In the genomic region with DNA sequence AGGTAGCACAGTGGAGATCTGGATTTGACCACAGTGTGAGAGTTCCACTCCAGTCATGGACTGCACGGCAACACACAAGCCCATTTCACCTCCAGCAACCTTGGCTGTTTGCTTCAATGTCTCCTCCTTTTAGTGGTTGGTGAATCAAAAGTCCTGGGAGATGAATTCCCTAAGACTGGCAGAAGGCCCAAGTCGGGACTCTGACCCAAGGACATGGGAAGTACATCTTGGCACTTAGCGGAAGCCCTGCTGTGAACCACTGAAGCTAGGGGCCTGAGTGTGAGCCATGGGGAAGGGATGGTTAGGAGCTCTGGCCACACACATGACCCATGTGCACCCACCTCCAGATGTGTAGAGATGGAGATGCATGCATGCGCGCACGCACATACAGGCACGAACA, we compare ENCODE assay signal across 32 mouse cellular contexts. TPM values are rescaled to one million over a fixed set of nuclear protein-coding genes. Genes with fewer than 3 reads are reported as not detected.
A peak's percentile ranks its signal among the peaks of the same experiment; 100 is the strongest.
DNase-seq lines count a peak whose midpoint lies in the region; ATAC-seq lines count a peak whose summit lies in the region.
"Had no signal": no experiment of that assay in that cellular context is flagged by ENCODE, and none has a peak within 500 bp of the region (broad histone marks: within the 10 kb centered on the region; RNA-seq: fewer than 3 reads in every experiment).

No protein-coding gene starts in this region.

- no peaks in the 10 kb centered on the region for H3K9me3 ChIP-seq in liver, embryonic 11.5 days (ENCODE audit: control insufficient read depth, low read length)
- H3K9me3 ChIP-seq in liver, embryonic 16.5 days (replicated peaks; ENCODE audit: control insufficient read depth, low read length), result no peaks in the 10 kb centered on the region
- H3K9me3 ChIP-seq: embryonic facial prominence, embryonic 10.5 days; embryonic facial prominence, embryonic 15.5 days; G1E; heart, embryonic 10.5 days; heart, embryonic 15.5 days; kidney, embryonic 15.5 days; limb, embryonic 12.5 days had no signal

- no peaks in the 10 kb centered on the region for H3K27me3 ChIP-seq in liver, embryonic 11.5 days (replicated peaks; ENCODE audit: control insufficient read depth, insufficient read depth, low read length)
- H3K27me3 ChIP-seq in liver, embryonic 16.5 days (ENCODE audit: control insufficient read depth, insufficient read depth, low read depth, low read length), result no peaks in the 10 kb centered on the region
- H3K27me3 ChIP-seq: embryonic facial prominence, embryonic 15.5 days; heart, embryonic 15.5 days; kidney, embryonic 15.5 days; limb, embryonic 12.5 days; Patski had no signal

- 93% methylated on average over 7 of the region's 7 CpGs for whole genome bisulfite sequencing in liver, embryonic 11.5 days
- WGBS in liver, embryonic 16.5 days (ENCODE audit: insufficient replicate concordance), result 77% methylated on average over 7 of the region's 7 CpGs

- H3K27ac ChIP-seq in liver, embryonic 11.5 days (ENCODE audit: low read depth, low read length), result peak overlapping the region; percentile 14; the same call in 1 of the 2 replicates
- H3K27ac ChIP-seq in liver, embryonic 16.5 days (ENCODE audit: low read length), result no peak overlapping the region; the same call in 1 of the 2 replicates
- H3K27ac ChIP-seq: embryonic facial prominence, embryonic 10.5 days; embryonic facial prominence, embryonic 15.5 days; heart, embryonic 10.5 days; heart, embryonic 15.5 days; kidney, embryonic 15.5 days; left cerebral cortex, adult 2 months; limb, embryonic 12.5 days had no signal

- H3K4me2 ChIP-seq in liver, embryonic 11.5 days, result peak overlapping the region; percentile 2
- H3K4me2 ChIP-seq in liver, embryonic 16.5 days (ENCODE audit: low read depth, low read length), result peak overlapping the region; percentile 48
- H3K4me2 ChIP-seq: embryonic facial prominence, embryonic 15.5 days; heart, embryonic 15.5 days; kidney, embryonic 15.5 days; limb, embryonic 12.5 days; lung, embryonic 14.5 days had no signal

- no peak overlapping the region for H3K9ac ChIP-seq in liver, embryonic 11.5 days (ENCODE audit: low read depth, low read length)
- H3K9ac ChIP-seq in liver, embryonic 16.5 days (ENCODE audit: low read depth, low read length), result peak overlapping the region; percentile 50
- H3K9ac ChIP-seq: embryonic facial prominence, embryonic 15.5 days; heart, embryonic 15.5 days; kidney, embryonic 15.5 days; limb, embryonic 12.5 days; lung, embryonic 14.5 days had no signal

- no peak overlapping the region for H3K4me3 ChIP-seq in liver, embryonic 11.5 days (ENCODE audit: low read depth, low read length)
- peak overlapping the region; percentile 49 for H3K4me3 ChIP-seq in liver, embryonic 16.5 days (ENCODE audit: low read depth, low read length)
- H3K4me3 ChIP-seq: embryonic facial prominence, embryonic 10.5 days; embryonic facial prominence, embryonic 15.5 days; heart, embryonic 10.5 days; heart, embryonic 15.5 days; kidney, embryonic 15.5 days; left cerebral cortex, adult 2 months; limb, embryonic 12.5 days had no signal

- peak; percentile 70 for DNase-seq in adrenal gland, adult 2 months
- no peak for DNase-seq in adrenal gland, adult 18-20 months (ENCODE audit: low spot score in 2 of 2)
- peak; percentile 32 for DNase-seq in NIH3T3 (ENCODE audit: low read depth)
- DNase-seq in liver, embryonic 11.5 days (ENCODE audit: low spot score), result no peak
- DNase-seq in urinary bladder, adult 2 months (ENCODE audit: low spot score), result no peak
- DNase-seq in layer of hippocampus, adult 9-11 months, result no peak
- DNase-seq: cerebellum, adult 9-10 months; gastrocnemius, postnatal 25 days; kidney, adult 18-20 months; kidney, postnatal 25 days; lung, embryonic 14.5 days; lung, postnatal 14 days; midbrain, embryonic 14.5 days; right cerebral cortex, adult 18-20 months; spleen, adult 18-20 months; thymus, postnatal 14 days had no signal

- no peaks in the 10 kb centered on the region for H3K36me3 ChIP-seq in liver, embryonic 11.5 days (ENCODE audit: control insufficient read depth, insufficient read depth, low read length)
- H3K36me3 ChIP-seq in liver, embryonic 16.5 days (ENCODE audit: control insufficient read depth, insufficient read depth), result no peaks in the 10 kb centered on the region
- H3K36me3 ChIP-seq: embryonic facial prominence, embryonic 10.5 days; embryonic facial prominence, embryonic 15.5 days; G1E; heart, embryonic 10.5 days; heart, embryonic 15.5 days; kidney, embryonic 15.5 days; limb, embryonic 12.5 days had no signal

- H3K4me1 ChIP-seq in liver, embryonic 11.5 days (replicated peaks; ENCODE audit: control insufficient read depth, insufficient read depth, low read length), result peaks cover 4% of the 10 kb centered on the region
- H3K4me1 ChIP-seq in liver, embryonic 16.5 days (ENCODE audit: control insufficient read depth, low read depth, low read length), result peaks cover 3% of the 10 kb centered on the region
- H3K4me1 ChIP-seq: embryonic facial prominence, embryonic 15.5 days; limb, embryonic 12.5 days had no signal

- ATAC-seq in liver, embryonic 11.5 days (replicated peaks; ENCODE audit: low FRiP score), result no peak
- no peak for ATAC-seq in liver, embryonic 16.5 days (ENCODE audit: low read depth)
- ATAC-seq: forebrain, embryonic 14.5 days; hindbrain, embryonic 16.5 days; Patski had no signal

RNA-seq across cellular contexts. Expression of gene Tmprss6, which starts 0.9 kb away (rescaled TPM):
- total RNA-seq in adrenal gland, adult 2 months (2021), result 1 to 10 TPM in 1 of 2 experiments, under 1 TPM in 1; 0.59 to 3.3 TPM
- polyA plus RNA-seq in adrenal gland, adult 2 months (2012; rRNA removed), result 3.5 and 4.7 TPM in 2 replicates
- total RNA-seq in adrenal gland, adult 18-20 months (2021), result 1 to 10 TPM in 1 of 2 experiments, under 1 TPM in 1; 0.54 to 2.4 TPM
- polyA plus RNA-seq in liver, embryonic 11.5 days (2014; fragmentation: Nextera tagmentation; extraction: Ambion mirVana), result 7.0 and 7.9 TPM in 2 replicates
- 29.6 and 33.7 TPM in 2 replicates for polyA plus RNA-seq in liver, embryonic 16.5 days (2015; fragmentation: Nextera tagmentation; extraction: Ambion mirVana)
- polyA plus RNA-seq in urinary bladder, adult 2 months (2012; rRNA removed), result 0.56 and 0.91 TPM in 2 replicates
- total RNA-seq: gastrocnemius, postnatal 25 days; heart, postnatal 25 days; layer of hippocampus, postnatal 14 days; monocyte, adult 5-6 weeks had no signal
- polyA plus RNA-seq: G1E had no signal

RNA-seq across cellular contexts. Expression of gene Il2rb, which starts 27.5 kb away (rescaled TPM):
- total RNA-seq in adrenal gland, adult 2 months (2021), result 1 to 10 TPM; 1.3 to 1.5 TPM
- 3.8 and 4.9 TPM in 2 replicates for polyA plus RNA-seq in adrenal gland, adult 2 months (2012; rRNA removed)
- total RNA-seq in adrenal gland, adult 18-20 months (2021), result 1 to 10 TPM; 1.1 to 2.5 TPM
- polyA plus RNA-seq in liver, embryonic 11.5 days (2014; fragmentation: Nextera tagmentation; extraction: Ambion mirVana), result 0.07 and 0.31 TPM in 2 replicates
- 0.63 and 1.1 TPM in 2 replicates for polyA plus RNA-seq in liver, embryonic 16.5 days (2015; fragmentation: Nextera tagmentation; extraction: Ambion mirVana)
- polyA plus RNA-seq in urinary bladder, adult 2 months (2012; rRNA removed), result 3.6 and 3.8 TPM in 2 replicates
- total RNA-seq: gastrocnemius, postnatal 25 days had no signal
- polyA plus RNA-seq: embryonic facial prominence, embryonic 10.5 days; forebrain, embryonic 14.5 days; G1E; heart, embryonic 10.5 days; hindbrain, embryonic 11.5 days had no signal

RNA-seq across cellular contexts. Expression of gene Kctd17, which starts 39.2 kb away (rescaled TPM):
- 100 to 1,000 TPM in 1 of 2 experiments, 10 to 100 TPM in 1; 81.6 to 102 TPM for total RNA-seq in adrenal gland, adult 2 months (2021)
- 344 and 374 TPM in 2 replicates for polyA plus RNA-seq in adrenal gland, adult 2 months (2012; rRNA removed)
- total RNA-seq in adrenal gland, adult 18-20 months (2021), result 10 to 100 TPM; 80.4 to 83.4 TPM
- 17.1 and 19.2 TPM in 2 replicates for polyA plus RNA-seq in liver, embryonic 11.5 days (2014; fragmentation: Nextera tagmentation; extraction: Ambion mirVana)
- 3.6 and 4.9 TPM in 2 replicates for polyA plus RNA-seq in liver, embryonic 16.5 days (2015; fragmentation: Nextera tagmentation; extraction: Ambion mirVana)
- 121 and 128 TPM in 2 replicates for polyA plus RNA-seq in urinary bladder, adult 2 months (2012; rRNA removed)

Comparison
In these comparisons a context has a peak if more than half of its experiments do, and no peak if none do; other contexts are left out.
1. DNase-seq: peak in adrenal gland, adult 2 months (single experiment) and NIH3T3 (single experiment); none in adrenal gland, adult 18-20 months (0 of 2), liver, embryonic 11.5 days (single experiment), urinary bladder, adult 2 months (single experiment) and layer of hippocampus, adult 9-11 months (single experiment).